Mouse (Mus musculus): Measurements from ENCODE around the gene Bcl2l12. TPM values are rescaled to one million over a fixed set of nuclear protein-coding genes. Genes with fewer than 3 reads are reported as not detected.

Bcl2l12 gene
- total RNA-seq, 4 experiments from 2014 or later, result 15.9 to 34.1 (median 22.1) TPM

- peak; percentile 97 for DNase-seq
Observed at GRCm38 (mm10) chr7:45017242-45018061, 18.9 kb upstream of the Bcl2l12 start, which contains the start of gene Rras. Gene Rras (plus strand): TSS chr7:45017961.

GRCm38 (mm10) chr7:45016761-45017160, 18.2 kb upstream of the Bcl2l12 start:
- DNase-seq, result no peak

- peak; percentile 100 for DNase-seq
Observed at GRCm38 (mm10) chr7:45015957-45016612, 17.6 kb upstream of the Bcl2l12 start, which contains the start of gene Scaf1. Gene Scaf1 (minus strand): TSS chr7:45016363.

- no peak for DNase-seq
Observed at GRCm38 (mm10) chr7:45015344-45015956, 16.9 kb upstream of the Bcl2l12 start.

- DNase-seq, result no peak
Observed at GRCm38 (mm10) chr7:45014096-45014451, 15.6 kb upstream of the Bcl2l12 start.

- DNase-seq, result no peak
Observed at GRCm38 (mm10) chr7:45013366-45014095, 15.0 kb upstream of the Bcl2l12 start.

- no peak for DNase-seq
Observed at GRCm38 (mm10) chr7:45012824-45013223, 14.3 kb upstream of the Bcl2l12 start.

GRCm38 (mm10) chr7:45012011-45012410, 13.5 kb upstream of the Bcl2l12 start:
- DNase-seq, result no peak

- no peak for DNase-seq
Observed at GRCm38 (mm10) chr7:45008411-45008810, 9.9 kb upstream of the Bcl2l12 start.

- DNase-seq, result no peak
Observed at GRCm38 (mm10) chr7:45007846-45008245, 9.3 kb upstream of the Bcl2l12 start.

GRCm38 (mm10) chr7:45007141-45007540, 8.6 kb upstream of the Bcl2l12 start:
- DNase-seq, result no peak

GRCm38 (mm10) chr7:45006503-45006902, 8.0 kb upstream of the Bcl2l12 start:
- no peak for DNase-seq

- no peak for DNase-seq
Observed at GRCm38 (mm10) chr7:45005321-45005992, 6.9 kb upstream of the Bcl2l12 start.

GRCm38 (mm10) chr7:45004546-45004945, 6.0 kb upstream of the Bcl2l12 start:
- no peak for DNase-seq

GRCm38 (mm10) chr7:45002440-45002839, 3.9 kb upstream of the Bcl2l12 start:
- DNase-seq, result no peak

- DNase-seq, result no peak
Observed at GRCm38 (mm10) chr7:45000539-45001114, 2.1 kb upstream of the Bcl2l12 start.

GRCm38 (mm10) chr7:44999753-45000152, 1.2 kb upstream of the Bcl2l12 start:
- no peak for DNase-seq

- no peak for DNase-seq
Observed at GRCm38 (mm10) chr7:44997940-44998428, 528 bp downstream of the Bcl2l12 start.

- DNase-seq, result peak; percentile 94
Observed at GRCm38 (mm10) chr7:44997231-44997939, 1.1 kb downstream of the Bcl2l12 start, which contains the start of gene Irf3. Gene Irf3 (plus strand): TSS chr7:44997648.

- no peak for DNase-seq
Observed at GRCm38 (mm10) chr7:44996672-44997071, 1.8 kb downstream of the Bcl2l12 start.
